Mouse (Mus musculus): ENCODE measurements around the gene Clec4f.
"Not testable (repeated sequence)": the region's sequence is repeated elsewhere in the genome, so short reads cannot be mapped to it uniquely, and the experiment has no call there.

The Clec4f gene

DNA sequence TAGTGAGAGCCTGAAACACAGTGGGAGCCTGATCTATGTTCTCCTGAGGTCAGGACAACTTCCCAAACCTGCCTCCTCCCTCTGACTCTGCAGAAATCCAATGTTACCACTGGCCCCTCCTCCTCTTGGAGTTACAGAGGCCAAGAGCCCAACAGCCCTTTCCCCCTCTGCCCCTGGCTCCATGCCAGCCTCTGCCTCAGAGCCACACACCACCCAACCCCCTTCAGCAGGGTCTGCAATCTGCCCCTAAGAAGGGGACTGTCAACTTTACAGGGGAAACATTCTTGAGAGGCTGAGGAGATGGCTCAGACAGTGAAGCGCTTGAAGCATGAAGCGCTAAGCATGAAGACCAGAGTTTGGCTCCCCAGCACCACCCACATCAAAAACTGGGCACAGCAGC lies at the start of gene Clec4f:
Clec4f (minus strand) TSS at position 101 of the 400 bp plus-strand sequence.
- DNase-seq (ENCODE audit: low read depth, low spot score): no peak

DNA sequence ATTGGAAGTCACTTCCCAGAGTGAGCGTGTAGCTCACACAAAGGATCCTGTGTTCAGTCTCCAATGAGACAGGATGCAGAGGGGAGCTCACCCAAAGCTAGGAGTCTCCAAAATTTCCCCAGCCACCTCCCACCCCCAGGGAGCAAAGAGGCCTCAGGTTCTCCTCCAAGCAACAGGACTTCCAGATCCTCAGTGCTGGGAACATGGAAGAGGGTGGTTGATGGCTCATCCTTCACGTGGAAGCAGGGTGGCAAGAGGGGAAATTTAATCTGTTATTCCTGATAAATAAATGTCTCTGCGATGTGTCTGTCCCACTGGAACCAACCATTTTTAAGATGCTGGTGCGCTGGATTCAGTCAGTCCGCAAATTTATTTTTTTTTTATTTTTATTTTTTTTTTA lies 48.7 kb upstream of the Clec4f start:
- DNase-seq (ENCODE audit: low read depth, low spot score): no peak

DNA sequence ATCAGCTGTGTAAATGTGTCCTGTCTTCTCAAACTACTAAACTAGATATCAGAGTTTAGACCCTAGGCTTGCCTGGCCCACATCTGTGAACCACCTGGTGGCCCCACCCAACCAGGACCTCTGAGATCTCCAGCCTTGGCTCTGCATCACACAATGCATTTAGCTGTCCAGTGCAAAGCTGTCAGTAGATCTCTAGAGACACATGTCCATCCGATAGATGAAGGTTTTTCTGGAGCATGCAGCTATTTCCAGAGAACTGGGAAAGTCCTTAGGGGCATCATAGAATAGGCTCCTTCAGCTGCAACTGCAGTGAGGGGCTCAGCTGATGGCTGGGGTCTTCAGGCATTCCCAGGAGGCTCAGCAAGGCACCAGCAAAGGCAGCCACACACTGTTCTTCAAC lies 48.3 kb upstream of the Clec4f start:
- DNase-seq (ENCODE audit: low read depth, low spot score): no peak

DNA sequence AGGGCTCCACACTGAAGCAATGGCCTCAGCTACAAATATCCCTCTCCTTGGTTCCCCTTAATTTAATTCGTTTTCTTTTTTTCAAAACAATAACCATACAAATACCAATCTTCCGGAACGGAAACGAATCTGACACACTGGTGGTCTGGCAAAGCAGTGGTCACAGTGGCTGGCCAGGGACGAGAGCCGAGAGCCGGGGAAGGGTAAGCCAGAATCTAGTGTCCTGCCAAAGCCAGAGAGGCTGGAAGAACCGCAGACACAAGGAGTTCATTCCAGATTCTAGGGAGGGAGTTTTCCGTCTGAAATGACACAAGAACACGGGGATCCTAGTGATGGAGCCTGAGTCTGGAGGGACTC lies 47.7 kb upstream of the Clec4f start:
- DNase-seq (ENCODE audit: low read depth, low spot score): peak; percentile 27

GRCm38 (mm10) chr6:83703000-83703721 lies 47.2 kb upstream of the Clec4f start:
- DNase-seq (ENCODE audit: low read depth, low spot score): peak; percentile 71

GRCm38 (mm10) chr6:83702146-83702999 lies 46.4 kb upstream of the Clec4f start:
- DNase-seq (ENCODE audit: low read depth, low spot score): peak; percentile 81

DNA sequence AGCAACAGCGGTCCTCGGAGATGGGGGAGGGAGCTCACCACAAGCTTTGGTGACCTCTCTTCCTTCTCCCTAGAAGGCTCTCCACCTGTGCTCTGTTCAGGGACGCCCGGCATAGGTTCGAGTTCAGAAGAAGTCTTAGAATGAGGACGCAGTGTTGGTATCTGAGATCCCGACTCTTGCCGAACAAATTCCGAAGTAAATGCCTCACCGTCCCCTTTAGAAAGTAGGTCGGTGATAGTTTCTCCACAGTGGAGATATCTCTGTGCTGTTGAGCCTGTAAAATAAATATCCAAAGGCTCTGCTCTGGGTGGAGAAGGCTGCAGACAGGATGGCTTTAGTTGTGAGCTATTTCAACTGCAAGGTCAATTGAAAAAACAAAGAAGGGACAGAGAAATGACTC lies 45.0 kb upstream of the Clec4f start:
- DNase-seq (ENCODE audit: low read depth, low spot score): peak; percentile 44

GRCm38 (mm10) chr6:83699971-83700370 lies 44.0 kb upstream of the Clec4f start:
- no peak for DNase-seq (ENCODE audit: low read depth, low spot score)

DNA sequence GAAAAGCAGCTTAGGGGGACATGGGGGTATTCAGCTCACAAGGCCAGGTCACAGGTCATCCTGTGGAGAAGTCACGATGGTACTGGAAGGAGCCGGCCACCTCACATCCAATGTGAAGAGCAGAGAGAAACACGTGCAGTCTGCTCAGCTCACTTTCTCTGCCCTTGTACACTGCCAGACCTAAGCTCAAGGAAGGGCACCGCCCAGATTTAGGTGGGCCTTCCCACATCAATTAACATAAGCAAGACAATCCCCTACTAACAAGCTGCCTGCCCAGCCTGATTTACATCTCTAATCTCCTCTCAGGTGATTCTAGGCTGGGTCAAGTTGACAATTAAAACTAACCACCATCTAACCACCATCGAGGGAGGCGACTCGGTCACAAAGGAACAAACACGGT lies 41.9 kb upstream of the Clec4f start:
- peak; percentile 89 for DNase-seq (ENCODE audit: low read depth, low spot score)

DNA sequence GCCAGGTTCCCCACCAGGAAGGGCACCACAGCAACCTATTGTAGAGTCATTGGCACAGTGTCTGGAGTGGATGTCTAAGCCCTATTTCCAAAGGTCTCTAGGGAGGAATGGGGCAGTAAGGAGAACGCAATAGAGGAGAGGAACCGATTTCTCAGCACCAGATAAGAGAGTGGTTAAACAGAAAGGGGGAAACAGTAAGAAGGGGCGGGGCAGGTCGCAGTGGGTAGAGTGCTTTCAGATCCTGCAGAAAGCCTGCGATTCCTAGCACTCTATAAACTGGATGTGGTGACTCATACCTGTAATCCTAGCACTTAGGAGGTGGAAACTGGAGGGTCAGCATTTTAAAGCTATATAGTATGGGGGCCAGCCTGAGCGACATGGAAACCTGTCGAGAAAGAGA lies 40.7 kb upstream of the Clec4f start:
- DNase-seq (ENCODE audit: low read depth, low spot score): peak; percentile 12

GRCm38 (mm10) chr6:83695731-83696130 lies 39.7 kb upstream of the Clec4f start:
- DNase-seq (ENCODE audit: low read depth, low spot score): peak; percentile 14

GRCm38 (mm10) chr6:83693835-83694234 lies 37.8 kb upstream of the Clec4f start:
- DNase-seq (ENCODE audit: low read depth, low spot score): peak; percentile 84

- no peak for DNase-seq (ENCODE audit: low read depth, low spot score)
Measured at GRCm38 (mm10) chr6:83692962-83693361, 37.0 kb upstream of the Clec4f start.

DNA sequence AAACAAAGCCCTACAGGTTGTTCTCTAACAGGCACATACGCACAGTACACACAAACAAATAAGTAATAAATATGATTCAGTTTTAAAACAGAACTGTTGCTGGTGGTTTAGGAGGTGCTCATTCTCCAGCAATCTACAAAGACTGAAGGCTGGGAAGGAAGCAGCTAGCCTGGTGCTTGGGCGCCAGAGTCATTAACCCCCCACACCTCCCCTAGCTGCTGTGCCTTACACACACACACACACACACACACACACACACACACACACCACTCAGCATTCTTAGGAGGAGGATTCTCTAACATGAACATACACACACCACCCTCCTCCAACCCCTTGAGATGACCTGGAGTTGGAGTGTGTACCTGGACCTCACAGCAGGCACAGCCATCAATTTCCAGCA lies 34.9 kb upstream of the Clec4f start:
- DNase-seq (ENCODE audit: low read depth, low spot score): no peak

DNA sequence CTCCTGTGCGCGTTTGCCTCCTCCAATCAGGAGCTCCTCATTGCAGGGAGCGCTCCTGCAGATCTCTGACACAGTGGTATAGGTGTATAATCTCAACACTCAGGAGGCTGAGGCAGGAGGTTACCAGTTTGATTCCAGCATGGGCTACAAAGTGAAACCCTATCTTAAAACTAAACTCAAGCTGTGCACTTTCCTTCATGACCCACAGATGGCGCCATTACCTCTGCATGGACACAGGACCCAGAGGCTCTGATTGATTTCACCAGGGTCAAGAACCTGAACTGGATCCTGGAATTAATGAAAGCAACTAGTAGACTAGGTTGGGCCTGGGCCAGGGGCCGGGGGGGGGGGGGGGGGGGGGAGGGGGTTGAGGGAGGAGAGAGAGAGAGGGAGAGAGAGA lies 34.3 kb upstream of the Clec4f start:
- peak; percentile 76 for DNase-seq (ENCODE audit: low read depth, low spot score)

DNA sequence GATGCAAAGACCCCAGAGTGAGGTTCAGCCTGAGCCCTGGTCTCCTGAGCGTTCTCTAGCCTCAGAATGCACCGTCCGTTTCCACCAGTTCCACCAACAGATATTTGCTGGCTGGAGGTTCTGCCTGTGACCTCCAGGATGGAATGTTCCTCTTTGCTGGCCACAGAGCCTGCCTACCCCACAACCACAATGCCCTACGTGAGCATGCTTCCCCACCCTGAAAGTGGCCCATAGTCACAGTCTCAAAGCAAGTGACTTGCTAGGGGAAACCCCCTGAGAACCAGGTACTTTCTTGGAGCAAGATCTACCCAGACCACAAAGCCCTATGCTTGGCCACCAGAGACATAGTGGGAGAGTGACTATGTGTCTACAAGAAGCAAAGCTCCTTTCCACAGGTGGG lies 33.4 kb upstream of the Clec4f start:
- DNase-seq (ENCODE audit: low read depth, low spot score): no peak

- no peak for DNase-seq (ENCODE audit: low read depth, low spot score)
Measured at GRCm38 (mm10) chr6:83677757-83678156, 21.8 kb upstream of the Clec4f start, which contains the start of gene Cd207. Cd207 (minus strand) TSS chr6:83677857.

DNA sequence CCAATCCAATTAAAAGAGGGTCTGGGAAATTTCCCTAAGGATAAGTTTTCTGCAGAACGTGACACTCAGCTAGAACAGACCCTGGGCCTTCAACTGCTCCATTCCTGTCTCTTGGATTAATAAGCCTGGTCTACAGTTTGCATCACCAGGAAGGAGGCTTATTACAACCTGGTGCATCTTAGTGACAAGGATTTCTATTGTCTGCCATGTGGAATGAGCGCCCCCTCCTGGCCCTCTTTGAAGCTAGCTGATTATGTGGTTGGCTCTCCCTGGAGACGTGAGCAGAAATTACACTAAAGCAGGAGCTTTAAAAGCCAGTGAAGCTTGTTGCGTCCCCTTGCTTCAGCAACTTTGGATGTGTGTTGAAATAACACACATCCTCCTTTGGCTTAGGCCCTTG lies 17.4 kb upstream of the Clec4f start:
- DNase-seq (ENCODE audit: low read depth, low spot score): peak; percentile 80

DNA sequence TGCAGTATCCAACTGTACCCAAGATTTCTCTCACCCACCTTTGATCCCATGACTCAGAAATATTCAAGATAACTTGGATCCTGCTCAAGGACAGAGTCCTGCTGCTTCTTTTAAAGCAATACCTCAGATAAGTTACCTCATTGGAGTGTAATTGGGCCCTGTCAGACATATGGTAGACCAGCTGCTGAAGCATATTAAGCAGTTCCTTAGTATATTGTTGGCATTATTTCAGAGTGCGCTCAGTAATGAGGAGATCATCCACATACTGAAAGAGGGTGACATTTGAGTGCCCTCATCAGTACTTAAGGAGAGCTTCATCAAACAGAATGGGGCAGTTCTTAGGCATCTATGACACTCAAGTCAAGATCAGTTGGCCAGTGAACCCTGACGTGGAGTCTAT lies 9.0 kb upstream of the Clec4f start:
- DNase-seq (ENCODE audit: low read depth, low spot score): no peak

- DNase-seq (ENCODE audit: low read depth, low spot score): no peak
Measured at GRCm38 (mm10) chr6:83660821-83661220, 4.8 kb upstream of the Clec4f start.

DNA sequence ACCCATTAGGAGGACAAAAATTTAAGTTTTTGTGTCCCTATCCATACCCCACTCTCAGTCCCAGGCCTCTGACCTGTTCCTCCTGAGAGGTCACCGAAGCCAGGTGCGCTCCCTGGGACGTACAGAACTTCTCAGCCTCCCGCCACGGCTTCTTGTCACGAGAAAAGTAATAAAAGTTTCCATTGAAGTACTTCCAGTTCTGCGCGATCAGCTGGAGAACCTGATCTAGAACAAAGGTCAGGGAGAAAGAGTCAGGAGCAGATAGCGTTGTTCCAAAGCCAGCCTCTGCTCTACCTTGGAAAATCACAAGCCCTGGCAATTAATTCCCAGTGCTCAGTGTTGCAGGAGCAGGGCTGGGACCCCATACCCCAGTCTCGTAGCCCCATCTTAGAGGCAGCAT lies 9.3 kb downstream of the Clec4f start:
- no peak for DNase-seq (ENCODE audit: low read depth, low spot score)

DNA sequence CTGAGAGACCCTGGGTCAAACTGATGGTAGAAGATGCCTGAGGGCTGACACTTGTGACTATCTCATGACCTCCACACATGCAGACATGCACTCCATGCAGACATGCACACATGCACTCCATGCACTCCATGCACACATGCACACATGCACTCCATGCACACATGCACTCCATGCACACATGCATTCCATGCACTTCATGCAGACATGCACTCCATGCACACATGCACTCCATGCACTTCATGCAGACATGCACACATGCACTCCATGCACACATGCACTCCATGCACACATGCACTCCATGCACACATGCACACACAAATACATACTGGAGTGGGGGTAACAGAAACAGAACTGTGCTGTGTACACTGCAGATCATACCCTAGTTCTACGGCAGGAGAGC lies 20.7 kb downstream of the Clec4f start:
- no peak for DNase-seq (ENCODE audit: low read depth, low spot score)

GRCm38 (mm10) chr6:83634631-83635030 lies 21.4 kb downstream of the Clec4f start:
- DNase-seq (ENCODE audit: low read depth, low spot score): not testable (repeated sequence)
